Mouse (Mus musculus): Measurements from ENCODE around the gene Slc37a1.
A peak's percentile ranks its signal among the peaks of the same experiment; 100 is the strongest.

Slc37a1 gene

GRCm38 (mm10) chr17:31286492-31286891 is at the start of gene Slc37a1:
TSS of gene Slc37a1 (plus strand) at chr17:31286792.
- DNase-seq: no peak

- no peak for DNase-seq
Observed at GRCm38 (mm10) chr17:31238234-31239020, 48.2 kb upstream of the Slc37a1 start.

GRCm38 (mm10) chr17:31241156-31241555 is 45.4 kb upstream of the Slc37a1 start:
- no peak for DNase-seq

GRCm38 (mm10) chr17:31242764-31243163 is 43.8 kb upstream of the Slc37a1 start:
- peak; percentile 83 for DNase-seq

- DNase-seq: no peak
Observed at GRCm38 (mm10) chr17:31245321-31245720, 41.3 kb upstream of the Slc37a1 start.

GRCm38 (mm10) chr17:31247144-31247543 is 39.4 kb upstream of the Slc37a1 start:
- no peak for DNase-seq

- DNase-seq: no peak
Observed at GRCm38 (mm10) chr17:31253951-31254350, 32.6 kb upstream of the Slc37a1 start.

GRCm38 (mm10) chr17:31254463-31254931 is 32.1 kb upstream of the Slc37a1 start:
- DNase-seq: peak; percentile 81

GRCm38 (mm10) chr17:31257149-31257548 is 29.4 kb upstream of the Slc37a1 start:
- no peak for DNase-seq

- DNase-seq: no peak
Observed at GRCm38 (mm10) chr17:31257898-31258297, 28.7 kb upstream of the Slc37a1 start.

GRCm38 (mm10) chr17:31258310-31258865 is 28.2 kb upstream of the Slc37a1 start:
- DNase-seq: no peak

GRCm38 (mm10) chr17:31259145-31259544 is 27.4 kb upstream of the Slc37a1 start:
- no peak for DNase-seq

GRCm38 (mm10) chr17:31259825-31260224 is 26.8 kb upstream of the Slc37a1 start:
- peak; percentile 72 for DNase-seq

GRCm38 (mm10) chr17:31260430-31260829 is 26.2 kb upstream of the Slc37a1 start:
- peak; percentile 56 for DNase-seq

GRCm38 (mm10) chr17:31261352-31261751 is 25.2 kb upstream of the Slc37a1 start:
- DNase-seq: no peak

- DNase-seq: no peak
Observed at GRCm38 (mm10) chr17:31262715-31263114, 23.9 kb upstream of the Slc37a1 start.

- no peak for DNase-seq
Observed at GRCm38 (mm10) chr17:31263770-31264169, 22.8 kb upstream of the Slc37a1 start.

- no peak for DNase-seq
Observed at GRCm38 (mm10) chr17:31264372-31264771, 22.2 kb upstream of the Slc37a1 start.

- DNase-seq: peak; percentile 52
Observed at GRCm38 (mm10) chr17:31265171-31265572, 21.4 kb upstream of the Slc37a1 start.

- no peak for DNase-seq
Observed at GRCm38 (mm10) chr17:31265831-31266230, 20.8 kb upstream of the Slc37a1 start.

- DNase-seq: peak; percentile 64
Observed at GRCm38 (mm10) chr17:31266321-31266950, 20.2 kb upstream of the Slc37a1 start.

GRCm38 (mm10) chr17:31267138-31267537 is 19.5 kb upstream of the Slc37a1 start:
- DNase-seq: no peak

GRCm38 (mm10) chr17:31267603-31268002 is 19.0 kb upstream of the Slc37a1 start:
- DNase-seq: no peak

GRCm38 (mm10) chr17:31268016-31268415 is 18.6 kb upstream of the Slc37a1 start:
- no peak for DNase-seq

Data from thymus, postnatal 4 days (tissue).